Mouse (Mus musculus) retina, postnatal 7 days (tissue): ENCODE measurements around the gene Ctnna3.

Experiments
- DNase-seq: peaks from one replicate; pipeline ENCODE4 v3.0.0-alpha.2; 2012; ENCODE audit warnings: low read depth, low spot score

Ctnna3 gene

DNA sequence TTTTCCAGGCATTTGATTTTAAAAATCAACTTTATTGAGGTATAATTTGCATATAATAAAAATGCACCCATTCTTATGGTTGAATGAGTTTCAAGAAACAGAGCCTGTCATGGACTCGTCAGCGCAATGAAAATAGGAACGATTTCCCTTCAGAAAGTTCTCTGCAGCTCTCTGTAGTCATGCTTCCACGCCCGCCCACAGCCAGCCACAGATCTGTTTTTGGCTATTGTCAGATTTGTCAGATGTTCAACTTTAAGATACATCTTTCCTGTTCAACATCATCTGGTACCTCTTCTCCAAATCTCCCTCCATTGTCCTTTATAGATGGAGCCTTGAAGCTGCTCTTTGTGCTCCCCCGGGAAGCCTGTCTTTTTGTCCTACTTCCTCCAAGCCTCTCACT, 280.3 kb downstream of the Ctnna3 start:
- no peak for DNase-seq

GRCm38 (mm10) chr10:63712530-63712929, 282.6 kb downstream of the Ctnna3 start:
- no peak for DNase-seq

- DNase-seq = no peak
Observed at GRCm38 (mm10) chr10:63714151-63714550, 284.3 kb downstream of the Ctnna3 start.

- DNase-seq = no peak
Observed at GRCm38 (mm10) chr10:63768871-63769270, 339.0 kb downstream of the Ctnna3 start.

GRCm38 (mm10) chr10:63771656-63772055, 341.8 kb downstream of the Ctnna3 start:
- DNase-seq = no peak

DNA sequence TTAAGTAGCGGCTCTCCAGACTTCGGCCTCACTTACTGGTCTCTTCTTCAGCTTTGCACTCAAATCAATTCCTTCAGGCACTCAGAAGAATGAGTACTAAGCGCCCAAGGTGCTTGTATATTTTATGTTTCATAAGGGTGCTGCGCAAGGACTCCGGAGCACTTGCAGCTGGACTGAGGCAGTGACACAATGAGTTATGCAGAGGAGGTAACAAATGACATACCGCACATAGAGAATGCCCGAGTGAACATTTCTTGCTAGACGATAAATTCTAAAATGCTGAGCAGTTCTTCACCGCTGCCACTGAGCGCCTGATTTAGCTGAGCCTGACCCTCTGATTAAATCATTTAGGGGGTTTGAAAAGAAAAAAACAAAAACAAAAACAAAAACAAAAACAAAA, 342.2 kb downstream of the Ctnna3 start:
- no peak for DNase-seq

GRCm38 (mm10) chr10:63781948-63782347, 352.1 kb downstream of the Ctnna3 start:
- no peak for DNase-seq

DNA sequence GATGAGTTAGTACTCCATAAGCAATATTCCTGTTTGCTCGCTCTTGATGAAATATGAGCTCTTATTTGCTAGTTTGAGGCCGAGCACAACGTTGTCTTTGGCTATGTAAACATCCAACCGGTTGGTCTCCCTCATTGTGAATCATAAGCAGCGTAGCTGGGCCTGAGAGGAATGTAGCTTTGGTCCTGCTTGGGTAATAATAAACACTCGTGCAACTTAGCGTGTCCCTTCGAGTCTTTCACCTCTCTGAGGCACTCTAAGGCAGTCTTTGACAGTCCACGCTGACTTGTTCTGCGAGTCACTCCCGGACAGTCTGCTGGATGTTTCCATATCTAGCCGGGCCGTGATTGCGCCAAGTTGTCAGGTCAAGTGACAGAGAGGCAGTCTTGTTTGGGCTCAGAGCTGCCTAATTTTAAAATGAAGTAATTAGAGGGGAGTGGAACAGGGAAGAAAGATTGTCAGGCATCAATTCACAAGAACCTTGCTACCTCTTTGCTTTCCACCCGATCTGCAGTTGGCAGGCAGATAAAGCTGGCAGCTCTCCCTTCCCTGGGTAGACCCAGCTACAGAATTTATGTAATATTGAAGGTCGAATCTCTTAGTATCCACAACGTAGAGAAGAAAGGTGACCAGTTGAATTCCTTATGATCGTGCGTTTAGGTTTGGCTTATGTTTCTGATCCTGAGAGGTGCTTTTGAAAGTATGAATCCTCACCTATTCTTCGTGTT, 355.1 kb downstream of the Ctnna3 start:
- no peak for DNase-seq

- no peak for DNase-seq
Observed at GRCm38 (mm10) chr10:63786390-63786789, 356.5 kb downstream of the Ctnna3 start.

GRCm38 (mm10) chr10:63803909-63804308, 374.0 kb downstream of the Ctnna3 start:
- DNase-seq = no peak

DNA sequence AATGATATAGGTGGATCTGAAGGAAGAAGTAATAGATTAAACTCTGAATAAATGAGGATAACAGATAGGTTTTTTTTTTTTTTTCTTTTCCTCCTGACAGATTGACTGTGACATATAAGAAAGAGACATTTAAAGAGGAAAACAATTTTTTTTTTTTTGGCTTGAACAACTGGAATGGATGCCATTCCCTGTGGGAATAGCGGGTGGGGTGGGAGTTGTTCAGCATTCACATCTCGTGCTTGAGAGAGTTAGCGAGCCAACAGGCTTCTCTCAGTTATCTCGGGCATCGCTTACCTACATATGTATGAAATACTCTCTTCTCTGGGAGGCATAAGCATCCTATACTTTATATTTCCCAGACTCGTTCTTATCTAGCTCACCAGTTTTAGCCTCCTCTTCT, 375.7 kb downstream of the Ctnna3 start:
- no peak for DNase-seq

GRCm38 (mm10) chr10:63806254-63806653, 376.4 kb downstream of the Ctnna3 start:
- DNase-seq = no peak

DNA sequence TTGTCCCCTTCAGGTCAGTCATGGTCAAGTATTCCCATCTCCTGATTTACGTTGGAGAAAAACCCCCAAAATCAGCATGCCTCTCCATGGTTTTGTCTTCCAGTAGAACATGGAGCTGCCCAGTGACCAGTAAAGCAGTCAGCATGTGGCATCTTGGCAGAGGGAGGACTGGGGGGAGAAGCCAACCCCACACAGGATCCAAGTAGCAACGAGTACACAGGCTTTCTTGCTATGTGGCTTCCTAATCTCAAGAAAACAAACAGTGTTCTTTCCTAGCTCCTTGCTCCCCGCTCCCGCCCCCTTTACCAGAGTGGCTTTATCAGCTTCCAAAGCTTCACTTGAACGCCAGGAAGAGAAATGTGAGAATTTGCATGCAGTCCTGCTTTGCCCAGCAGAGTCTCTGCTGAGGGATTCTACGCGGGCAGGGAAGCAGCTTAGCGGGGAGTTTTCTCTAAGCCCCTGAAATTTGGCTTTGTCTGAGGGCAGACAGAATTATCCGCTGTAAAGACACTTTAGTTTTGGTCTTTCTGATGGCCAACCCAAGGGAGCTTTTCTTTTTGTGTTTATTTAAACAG, 380.2 kb downstream of the Ctnna3 start:
- DNase-seq = no peak

- no peak for DNase-seq
Observed at GRCm38 (mm10) chr10:63839011-63839410, 409.1 kb downstream of the Ctnna3 start.

DNA sequence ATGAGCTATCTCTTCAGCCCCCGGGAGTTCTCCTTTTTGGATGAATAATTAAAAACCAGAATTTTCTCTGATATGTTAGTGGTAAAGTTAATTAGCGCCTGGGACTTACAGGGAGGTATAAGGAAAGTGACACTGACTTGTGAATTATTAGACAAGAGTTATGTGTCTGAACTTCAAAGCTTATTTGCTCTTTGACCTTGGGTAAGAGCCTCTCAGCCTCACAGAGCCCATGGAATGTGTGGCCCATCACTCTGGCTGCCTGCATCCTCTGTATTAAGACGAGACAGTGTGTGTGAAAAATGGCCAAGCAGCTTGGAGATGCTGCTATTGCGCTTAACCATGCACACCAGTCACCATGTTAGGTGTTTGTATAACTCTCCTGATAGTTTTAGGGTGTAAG, 422.0 kb downstream of the Ctnna3 start:
- no peak for DNase-seq

DNA sequence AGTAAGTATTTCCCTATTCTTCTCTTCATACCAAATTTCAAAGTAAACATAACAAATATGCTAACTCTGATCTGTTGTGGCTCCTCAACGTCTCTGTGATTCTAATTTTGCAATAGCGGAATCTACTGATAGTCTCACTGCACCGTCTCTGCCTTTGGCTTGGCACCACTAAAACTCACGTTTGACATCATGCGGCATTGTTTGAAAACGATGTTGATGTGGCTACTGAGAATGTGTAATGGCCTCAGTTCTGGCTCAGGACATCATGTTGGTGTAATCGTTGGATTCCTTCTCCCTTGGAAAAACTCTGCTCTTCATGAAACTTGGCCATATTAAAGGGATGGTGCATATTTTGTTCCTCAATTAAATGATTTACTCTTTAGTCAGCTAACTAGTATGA, 439.2 kb downstream of the Ctnna3 start:
- DNase-seq = no peak

GRCm38 (mm10) chr10:63880462-63880903, 450.6 kb downstream of the Ctnna3 start:
- no peak for DNase-seq

- no peak for DNase-seq
Observed at GRCm38 (mm10) chr10:63886449-63887088, 456.7 kb downstream of the Ctnna3 start.

DNA sequence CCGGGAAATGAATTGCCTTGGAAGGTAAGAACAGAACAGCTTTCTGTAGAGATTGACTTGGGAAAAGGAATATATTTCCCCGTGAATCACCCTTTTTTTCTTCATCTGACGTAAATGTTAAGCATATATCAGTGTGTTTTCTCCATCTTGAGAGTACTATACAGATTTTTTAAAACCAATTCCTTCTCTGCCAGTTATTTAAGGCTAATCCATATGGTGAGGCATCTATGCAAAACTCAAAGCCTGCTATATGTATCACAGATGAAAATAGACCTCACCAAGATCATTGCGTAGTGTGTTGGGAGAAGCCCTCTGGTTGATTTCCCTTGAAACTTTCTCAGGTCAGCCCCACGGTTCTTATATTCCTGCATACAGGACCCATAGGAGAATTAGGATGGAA, 464.7 kb downstream of the Ctnna3 start:
- no peak for DNase-seq

- no peak for DNase-seq
Observed at GRCm38 (mm10) chr10:63899891-63900290, 470.0 kb downstream of the Ctnna3 start.

- no peak for DNase-seq
Observed at GRCm38 (mm10) chr10:63908878-63909277, 479.0 kb downstream of the Ctnna3 start.

- no peak for DNase-seq
Observed at GRCm38 (mm10) chr10:63927334-63927733, 497.4 kb downstream of the Ctnna3 start, which contains the start of gene Gm10118. TSS of gene Gm10118 (minus strand) at chr10:63927434.

DNA sequence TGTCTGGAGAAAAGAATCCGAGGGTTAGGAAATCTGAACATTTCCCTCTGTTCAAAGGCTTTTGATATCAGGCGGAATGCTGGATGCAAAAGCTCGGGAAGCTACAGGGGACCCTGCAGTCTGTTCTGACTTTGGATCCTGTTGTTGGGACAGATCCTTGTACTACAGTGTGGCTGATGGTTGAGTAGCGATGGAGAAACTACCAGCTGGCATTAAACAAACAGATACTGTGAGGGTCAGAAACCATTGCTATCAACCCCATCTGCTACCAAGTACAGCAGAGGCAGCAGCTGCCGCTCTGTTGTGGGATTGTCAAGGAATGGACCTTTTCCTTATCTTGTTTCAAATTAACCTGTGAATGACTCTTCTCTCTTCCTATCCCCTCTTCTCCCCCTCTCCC, 504.0 kb downstream of the Ctnna3 start:
- no peak for DNase-seq
